ENCODE assay signal across 8 mouse cellular contexts in the genomic region with DNA sequence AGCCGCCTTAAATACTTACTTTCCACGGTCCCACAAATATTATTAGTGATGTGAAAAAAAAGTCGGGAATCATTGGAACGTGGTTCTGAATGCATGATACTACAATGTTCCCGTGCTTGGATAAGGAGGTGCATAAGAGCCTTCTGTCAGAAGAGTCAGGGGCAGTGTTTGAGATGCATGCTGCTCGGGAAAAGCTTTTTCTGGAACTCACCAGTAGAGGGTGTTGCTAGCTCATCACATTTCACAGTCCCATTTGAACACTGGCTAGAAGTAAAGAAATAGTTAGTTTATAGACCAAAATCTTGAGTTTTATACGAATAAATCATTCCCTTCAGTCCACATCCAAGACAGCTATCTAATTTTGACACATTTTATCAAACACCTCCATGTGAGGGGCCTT. TPM values are rescaled to one million over a fixed set of nuclear protein-coding genes. Genes with fewer than 3 reads are reported as not detected.
A peak's percentile ranks its signal among the peaks of the same experiment; 100 is the strongest.
DNase-seq lines count a peak whose midpoint lies in the region; ATAC-seq and TF ChIP-seq lines count a peak whose summit lies in the region.

No protein-coding gene starts in this region.

- no peaks in the 10 kb centered on the region for H3K79me2 ChIP-seq in liver, adult 2 months (ENCODE audit: control insufficient read depth, insufficient read depth, low read length)

- TF ChIP-seq POLR2A in liver, adult 2 months (IDR thresholded peaks at IDR 0.05; ENCODE audit: extremely low read depth, insufficient read depth, low read length): no peak

- H3K27me3 ChIP-seq in liver, adult 2 months (ENCODE audit: control insufficient read depth, insufficient read depth, low read length): no peaks in the 10 kb centered on the region
- no peaks in the 10 kb centered on the region for H3K27me3 ChIP-seq in liver, embryonic 12.5 days (replicated peaks)

- no peaks in the 10 kb centered on the region for H3K9me3 ChIP-seq in liver, embryonic 12.5 days (replicated peaks)

- peak; percentile 38 for DNase-seq in liver, adult 2 months (ENCODE audit: extremely low read depth, low read depth, low spot score)
- DNase-seq in MN1 (ENCODE audit: low spot score): peak; percentile 57
- peak; percentile 31 for DNase-seq in embryo, embryonic 9.5 days (ENCODE audit: extremely low spot score)
- peak; percentile 4 to 13 for DNase-seq in left cerebral cortex, adult 8-10 months (ENCODE audit: low spot score in 2 of 2)
- peak; percentile 54 for DNase-seq in naive thymus-derived CD4-positive, alpha-beta T cell, adult 2 months (ENCODE audit: low read depth)
- no peak for DNase-seq in spleen, postnatal 4 days (ENCODE audit: low spot score in 2 of 2)

- TF ChIP-seq CTCF in liver, adult 2 months (IDR thresholded peaks at IDR 0.05; ENCODE audit: low read depth, low read length): peak; percentile 66

- no peaks in the 10 kb centered on the region for H3K36me3 ChIP-seq in liver, adult 2 months (ENCODE audit: control insufficient read depth, insufficient read depth, low read length)
- H3K36me3 ChIP-seq in liver, embryonic 12.5 days: no peaks in the 10 kb centered on the region

- no peaks in the 10 kb centered on the region for H3K4me1 ChIP-seq in liver, adult 2 months (ENCODE audit: control insufficient read depth, insufficient read depth, low read length)
- H3K4me1 ChIP-seq in liver, embryonic 12.5 days: no peaks in the 10 kb centered on the region

- H3K4me2 ChIP-seq in liver, embryonic 12.5 days: no peak overlapping the region

- no peak overlapping the region for H3K27ac ChIP-seq in liver, adult 2 months (replicated peaks; ENCODE audit: insufficient read depth, low read depth, low read length)
- H3K27ac ChIP-seq in liver, embryonic 12.5 days: no peak overlapping the region

- ATAC-seq in liver, embryonic 12.5 days: no peak
- peak; percentile 58 for ATAC-seq in inflammation-experienced regulatory T-cells, adult 6 months

- 29% methylated on average over 7 of the region's 7 CpGs for WGBS in liver, adult 2 months
- WGBS in liver, embryonic 12.5 days (ENCODE audit: insufficient replicate concordance): 27% methylated on average over 7 of the region's 7 CpGs

- no peak overlapping the region for H3K9ac ChIP-seq in liver, adult 2 months (ENCODE audit: low read depth, low read length)
- H3K9ac ChIP-seq in liver, embryonic 12.5 days: no peak overlapping the region

- no peak overlapping the region for H3K4me3 ChIP-seq in liver, adult 2 months (ENCODE audit: insufficient read depth, low read depth, low read length)
- H3K4me3 ChIP-seq in liver, embryonic 12.5 days: no peak overlapping the region

RNA-seq across cellular contexts. Expression of a gene that starts 53.2 kb away (rescaled TPM):
- total RNA-seq in liver, adult 2 months (2014; rRNA removed): not detected in 2 replicates
- not detected in 2 replicates for polyA plus RNA-seq in liver, adult 2 months (2012; rRNA removed)
- polyA plus RNA-seq in liver, embryonic 12.5 days (2016; fragmentation: Nextera tagmentation; extraction: Ambion mirVana): 0.01 and 0.02 TPM in 2 replicates
- polyA plus RNA-seq in inflammation-experienced regulatory T-cells, adult 6 months (2017; shearing (Covaris generic)): not detected
- total RNA-seq in left cerebral cortex, adult 8-10 months (2022): under 1 TPM; 0.15 to 0.21 (median 0.17) TPM

Comparison
In these comparisons a context has a peak if more than half of its experiments do, and no peak if none do; other contexts are left out.
1. DNase-seq: peak in liver, adult 2 months (single experiment), MN1 (single experiment), embryo, embryonic 9.5 days (single experiment), left cerebral cortex, adult 8-10 months (2 of 2) and naive thymus-derived CD4-positive, alpha-beta T cell, adult 2 months (single experiment); none in spleen, postnatal 4 days (0 of 2).